Mouse (Mus musculus) C2C12 (cell line): ENCODE data around the gene Ctcfl. TPM values are rescaled to one million over a fixed set of nuclear protein-coding genes. Genes with fewer than 3 reads are reported as not detected.
"Not testable (repeated sequence)": the region's sequence is repeated elsewhere in the genome, so short reads cannot be mapped to it uniquely, and the experiment has no call there.

ENCODE experiments used
- H3K27me3 ChIP-seq: one replicate; pipeline ENCODE4 v1.6.1; 2011; ENCODE audit not compliant: control insufficient read depth, insufficient read depth, insufficient read length
- H3K36me3 ChIP-seq: one replicate; pipeline ENCODE4 v1.6.1; 2011; ENCODE audit not compliant: control insufficient read depth, insufficient read depth
- H3K4me3 ChIP-seq: one replicate; pipeline ENCODE4 v1.5.1; 2011; ENCODE audit warnings: mild to moderate bottlenecking, control low read depth; ENCODE audit not compliant: poor library complexity, insufficient read depth, severe bottlenecking
- H3K79me2 ChIP-seq: one replicate; pipeline ENCODE4 v1.6.1; 2011; ENCODE audit not compliant: control insufficient read depth, insufficient read depth
- H3K79me3 ChIP-seq: one replicate; pipeline ENCODE4 v1.6.1; 2011; ENCODE audit warnings: low read depth, control low read depth
- H3ac ChIP-seq: one replicate; pipeline ENCODE3; 2011; ENCODE audit warnings: low read depth; ENCODE audit not compliant: control insufficient read depth, insufficient read length
- CEBPB ChIP-seq: IDR thresholded peaks from one replicate; pipeline ENCODE4 v1.6.1; 2011; ENCODE audit warnings: low read depth, mild to moderate bottlenecking, control low read depth, moderate library complexity
- CTCF ChIP-seq: IDR thresholded peaks from one replicate; pipeline ENCODE4 v1.5.1; 2011; ENCODE audit not compliant: control insufficient read depth, insufficient read depth, insufficient read length
- FOSL1 ChIP-seq: IDR thresholded peaks from one replicate; pipeline ENCODE4 v1.8.0; 2011; ENCODE audit warnings: mild to moderate bottlenecking, low read length; ENCODE audit not compliant: poor library complexity, insufficient read depth, severe bottlenecking
- MAX ChIP-seq: IDR thresholded peaks from one replicate; pipeline ENCODE4 v1.6.1; 2011; ENCODE audit warnings: mild to moderate bottlenecking, control low read depth
- MYOD1 ChIP-seq: IDR thresholded peaks from one replicate; pipeline ENCODE4 v1.6.1; 2011; ENCODE audit warnings: low read depth; ENCODE audit not compliant: control insufficient read depth, insufficient read length
- MYOG ChIP-seq: IDR thresholded peaks from one replicate; pipeline ENCODE4 v1.6.1; 2011; ENCODE audit not compliant: control insufficient read depth, insufficient read length; ENCODE audit errors: extremely low read depth
- USF1 ChIP-seq: IDR thresholded peaks from one replicate; pipeline ENCODE4 v1.6.1; 2011; ENCODE audit warnings: low read depth, mild to moderate bottlenecking, control low read depth, moderate library complexity
- polyA plus RNA-seq: library from polyadenylated mRNA; unstranded; fragments of >200 nt; fragmentation: generic; extraction: Trizol; gene quantifications from one replicate; pipeline ENCODE4 v1.2.1, GENCODE M21; 2012; ENCODE audit warnings: missing spikeins

The Ctcfl gene
- polyA plus RNA-seq, 1 experiment: not detected

GRCm38 (mm10) chr2:173106889-173107785 is 12.2 kb downstream of the Ctcfl start:
- Histone ChIP-seq H3K79me3 (no peaks in the 10 kb centered on the region), H3K4me3 (no peak overlapping the region), H3K79me2 (no peaks in the 10 kb centered on the region), H3K36me3 (no peaks in the 10 kb centered on the region), H3K27me3 (peaks cover 29% of the 10 kb centered on the region), H3ac (no peak overlapping the region)
- TF ChIP-seq MAX: no peak
- TF ChIP-seq CEBPB: no peak
- TF ChIP-seq MYOG: no peak
- TF ChIP-seq FOSL1: no peak
- no peak for TF ChIP-seq MYOD1
- TF ChIP-seq USF1: no peak
- TF ChIP-seq CTCF: no peak

GRCm38 (mm10) chr2:173106409-173106808 is 12.9 kb downstream of the Ctcfl start:
- Histone ChIP-seq H3K4me3 (no peak overlapping the region), H3K27me3 (peaks cover 36% of the 10 kb centered on the region), H3K79me2 (no peaks in the 10 kb centered on the region), H3ac (no peak overlapping the region), H3K79me3 (no peaks in the 10 kb centered on the region), H3K36me3 (no peaks in the 10 kb centered on the region)
- TF ChIP-seq CTCF (no peak), MYOD1 (no peak)

- H3K36me3 ChIP-seq, H3K4me3 ChIP-seq, H3ac ChIP-seq, H3K79me3 ChIP-seq, H3K79me2 ChIP-seq: not testable (repeated sequence)
- H3K27me3 ChIP-seq: peaks cover 13% of the 10 kb centered on the region
- peak; percentile 23 for TF ChIP-seq CTCF
These were observed 22.0 kb downstream of the Ctcfl start for GRCm38 (mm10) chr2:173097337-173097736.

GRCm38 (mm10) chr2:173089437-173089836 is 29.9 kb downstream of the Ctcfl start:
- TF ChIP-seq CTCF (peak; percentile 84), MYOG (no peak)
- Histone ChIP-seq H3K4me3 (no peak overlapping the region), H3K27me3 (peaks cover 11% of the 10 kb centered on the region), H3K36me3 (no peaks in the 10 kb centered on the region), H3K79me3 (no peaks in the 10 kb centered on the region), H3ac (no peak overlapping the region), H3K79me2 (no peaks in the 10 kb centered on the region)

GRCm38 (mm10) chr2:173087405-173087804 is 31.9 kb downstream of the Ctcfl start:
- H3ac ChIP-seq: no peak overlapping the region
- H3K79me3 ChIP-seq: no peaks in the 10 kb centered on the region
- H3K27me3 ChIP-seq: peaks cover 11% of the 10 kb centered on the region
- H3K4me3 ChIP-seq: no peak overlapping the region
- TF ChIP-seq USF1 (no peak), MAX (no peak), MYOG (no peak), CEBPB (no peak), FOSL1 (no peak), CTCF (no peak), MYOD1 (no peak)
- no peaks in the 10 kb centered on the region for H3K79me2 ChIP-seq
- no peaks in the 10 kb centered on the region for H3K36me3 ChIP-seq

GRCm38 (mm10) chr2:173085763-173086162 is 33.6 kb downstream of the Ctcfl start:
- Histone ChIP-seq H3K4me3 (no peak overlapping the region), H3ac (no peak overlapping the region), H3K79me3 (no peaks in the 10 kb centered on the region), H3K79me2 (no peaks in the 10 kb centered on the region), H3K27me3 (no peaks in the 10 kb centered on the region), H3K36me3 (no peaks in the 10 kb centered on the region)
- TF ChIP-seq CEBPB (no peak), MYOG (no peak), USF1 (no peak), MYOD1 (no peak), MAX (no peak), FOSL1 (no peak), CTCF (no peak)
